Mouse (Mus musculus) cerebellum, adult 11 months (tissue): ENCODE data around the gene Nt5c.
"Not testable (repeated sequence)": the region's sequence is repeated elsewhere in the genome, so short reads cannot be mapped to it uniquely, and the experiment has no call there.

Source experiments
- DNase-seq: peaks from one replicate; pipeline ENCODE4 v3.0.0; 2022

Gene Nt5c

DNA sequence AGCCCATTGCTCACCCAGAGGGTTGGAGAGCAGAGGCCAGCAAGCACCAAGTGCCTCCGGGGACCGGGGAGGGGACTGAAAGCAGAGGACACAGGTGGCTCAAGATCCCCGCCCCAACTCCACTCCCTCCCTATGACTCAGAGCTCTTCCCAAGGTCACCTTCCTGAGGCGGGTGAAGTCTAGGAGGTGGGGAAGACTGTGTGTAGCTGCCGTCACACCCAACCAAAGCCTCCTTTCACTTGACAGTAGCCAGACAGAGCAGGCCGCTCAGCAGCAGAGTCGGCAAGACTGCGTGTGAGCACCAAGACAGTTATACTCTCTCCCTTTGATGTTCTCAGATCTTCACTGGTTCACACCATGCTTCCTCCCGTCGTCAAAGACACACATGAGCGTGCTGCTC, 28.3 kb downstream of the Nt5c start:
- DNase-seq, result no peak

DNA sequence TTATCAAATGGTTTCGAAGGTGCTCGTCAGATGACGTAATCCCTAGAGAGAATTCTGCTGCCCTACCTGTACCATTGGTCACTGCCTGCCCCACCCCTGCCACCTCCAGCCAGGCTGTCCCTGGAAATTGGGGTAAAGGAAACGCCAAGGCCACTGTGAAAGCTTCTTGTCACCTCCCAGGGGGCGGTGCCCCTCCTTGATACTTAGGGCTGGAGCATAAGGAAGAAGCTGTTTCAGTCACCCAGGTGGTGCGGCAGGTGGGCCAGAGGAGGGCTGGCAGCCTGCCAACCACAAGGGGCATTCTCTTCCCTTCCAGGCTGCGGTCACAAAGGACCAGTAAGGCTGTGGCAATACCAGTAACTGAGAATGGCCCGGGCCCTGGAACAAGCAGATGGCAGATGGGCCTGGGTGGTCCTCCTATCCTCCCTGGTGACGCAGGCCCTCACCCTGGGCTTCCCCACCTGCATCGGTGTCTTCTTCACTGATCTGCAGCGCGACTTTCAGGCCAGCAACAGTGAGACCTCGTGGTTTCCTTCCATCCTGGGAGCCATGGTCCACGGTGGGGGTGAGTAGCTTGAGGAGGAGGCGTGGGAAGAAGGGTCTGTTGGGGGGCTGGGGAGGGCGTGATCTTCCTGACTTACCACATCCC, 29.3 kb downstream of the Nt5c start, which contains the start of gene Slc16a5:
Slc16a5 (plus strand) TSS at position 232 of the 649 bp plus-strand sequence.
- no peak for DNase-seq

DNA sequence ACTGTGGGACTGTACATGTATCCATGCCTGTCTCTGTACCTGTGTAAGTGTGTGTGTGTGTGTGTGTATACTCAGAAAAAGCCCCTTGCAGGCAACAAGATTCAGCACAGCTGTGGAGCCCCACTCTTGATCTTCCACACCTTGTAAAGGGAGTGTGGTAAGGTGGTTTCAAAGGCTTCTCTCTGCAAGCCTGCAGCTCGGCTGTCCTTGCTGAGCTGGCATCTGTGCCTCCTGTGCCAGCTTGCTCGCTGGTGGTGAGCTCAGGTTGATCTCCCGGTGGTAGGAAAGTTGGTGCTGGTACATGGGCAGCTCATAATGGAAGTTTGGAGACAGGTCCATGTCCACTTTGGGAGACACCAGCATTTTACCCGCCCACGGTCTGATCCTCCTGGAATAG, 29.8 kb downstream of the Nt5c start:
- no peak for DNase-seq

DNA sequence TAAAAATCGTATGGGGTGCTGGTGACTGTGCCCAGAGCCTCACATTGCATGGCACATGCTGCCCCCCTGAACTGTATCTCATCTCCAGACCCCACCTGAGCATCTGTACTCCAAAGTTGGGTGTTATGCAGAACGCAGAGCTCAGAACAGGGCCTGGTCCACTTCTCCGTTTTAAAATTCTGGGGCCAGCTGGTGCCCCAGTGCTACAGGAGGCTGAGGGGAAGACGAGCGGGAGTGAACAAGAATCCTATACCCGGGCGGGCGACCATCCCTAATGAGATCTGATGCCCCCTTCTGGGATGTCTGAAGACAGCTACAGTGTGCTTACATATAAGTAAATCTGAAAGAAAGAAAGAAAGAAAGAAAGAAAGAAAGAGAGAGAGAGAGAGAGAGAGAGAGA, 30.7 kb downstream of the Nt5c start:
- DNase-seq, result no peak

DNA sequence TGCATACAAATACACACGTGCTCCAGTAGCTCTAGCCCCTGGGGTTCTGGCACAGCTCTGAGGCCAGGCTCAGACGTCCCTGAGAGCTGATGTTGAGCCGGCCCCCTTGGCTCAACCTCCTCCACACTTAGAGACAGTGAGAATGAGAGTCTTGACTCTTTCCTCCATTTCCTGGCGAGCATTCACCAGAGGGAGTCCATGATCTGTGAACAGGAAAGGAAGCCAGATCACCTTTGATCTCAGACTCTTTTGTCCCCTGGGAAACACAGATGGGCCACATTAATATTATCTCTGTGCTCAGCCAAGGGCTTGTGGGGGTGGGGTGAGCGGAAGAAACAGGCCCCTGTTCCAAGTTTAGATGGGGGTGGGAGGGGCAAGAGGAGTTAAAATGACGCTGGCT, 34.3 kb downstream of the Nt5c start:
- no peak for DNase-seq

DNA sequence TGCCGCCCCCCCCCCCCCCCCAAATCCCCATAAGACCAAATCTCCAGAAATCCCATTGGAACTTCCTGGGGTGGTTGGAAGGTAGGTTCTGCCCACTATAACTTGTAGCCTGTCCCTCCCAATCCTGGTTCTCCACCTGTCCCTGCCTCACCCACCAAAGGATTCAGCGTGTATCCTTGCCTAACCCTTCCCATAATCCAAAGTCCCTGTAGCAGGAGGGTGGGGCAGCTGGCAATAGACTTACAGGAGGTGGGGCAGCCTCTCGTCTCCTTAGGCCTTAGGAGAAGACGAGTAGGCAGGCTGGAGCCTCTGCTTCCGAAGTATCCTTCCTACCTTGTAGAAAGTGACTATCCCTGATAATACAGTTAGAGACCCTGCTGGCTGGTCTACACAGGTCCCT, 35.5 kb downstream of the Nt5c start:
- no peak for DNase-seq

DNA sequence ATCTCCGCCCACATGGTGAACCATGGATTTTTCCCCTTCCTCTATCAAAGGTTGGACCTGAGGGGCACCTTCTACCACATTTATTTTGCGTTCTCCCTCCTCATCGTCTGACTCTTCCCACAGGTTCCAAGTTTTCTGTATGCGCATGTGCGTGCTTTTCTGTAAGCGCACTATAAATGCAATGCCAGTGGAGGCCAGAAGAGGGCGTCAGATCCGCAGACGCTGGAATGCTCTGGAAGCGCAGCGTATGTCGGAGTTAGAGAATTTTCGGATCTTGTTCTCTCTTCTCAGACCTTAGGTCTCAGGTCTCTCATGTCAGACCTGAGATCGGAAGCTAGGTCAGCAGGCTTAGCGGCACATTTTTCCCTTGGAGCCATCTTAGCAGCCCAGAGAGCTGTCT, 36.0 kb downstream of the Nt5c start:
- DNase-seq, result no peak

DNA sequence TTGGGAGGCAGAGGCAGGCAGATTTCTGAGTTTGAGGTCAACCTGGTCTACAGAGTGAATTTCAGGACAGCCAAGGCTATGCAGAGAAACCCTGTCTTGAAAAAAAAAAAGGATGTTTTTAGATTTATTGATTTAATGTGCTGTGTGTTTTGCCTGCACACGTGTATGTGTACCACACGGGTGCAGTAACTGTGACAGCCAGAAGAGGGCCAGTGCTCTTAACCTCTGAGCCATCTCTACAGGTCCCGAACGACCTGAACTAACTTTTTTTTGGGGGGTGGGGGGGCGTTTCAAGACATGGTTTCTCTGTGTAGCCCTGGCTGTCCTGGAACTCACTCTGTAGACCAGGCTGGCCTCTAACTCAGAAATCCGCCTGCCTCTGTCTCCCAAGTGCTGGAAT, 36.8 kb downstream of the Nt5c start:
- not testable (repeated sequence) for DNase-seq

DNA sequence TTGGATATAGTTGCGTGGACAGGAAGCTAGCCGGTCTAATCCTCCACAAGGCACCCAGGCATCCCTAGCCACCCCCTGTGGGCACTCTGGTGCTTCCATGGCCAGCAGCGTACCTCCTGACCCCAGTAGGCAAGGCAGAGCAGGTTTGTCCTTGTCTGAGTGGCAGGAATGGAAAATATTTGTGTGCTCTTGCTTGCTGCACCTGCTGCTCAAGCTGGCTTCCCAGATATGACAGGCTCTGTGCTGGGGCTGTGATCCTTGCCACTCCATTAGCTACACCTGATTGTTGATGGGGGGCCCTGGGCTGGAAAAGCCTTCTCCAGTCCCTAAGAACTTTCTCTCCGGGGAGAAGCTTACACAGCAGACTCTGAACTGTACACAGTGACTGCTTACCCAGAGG, 38.4 kb downstream of the Nt5c start:
- DNase-seq, result no peak

DNA sequence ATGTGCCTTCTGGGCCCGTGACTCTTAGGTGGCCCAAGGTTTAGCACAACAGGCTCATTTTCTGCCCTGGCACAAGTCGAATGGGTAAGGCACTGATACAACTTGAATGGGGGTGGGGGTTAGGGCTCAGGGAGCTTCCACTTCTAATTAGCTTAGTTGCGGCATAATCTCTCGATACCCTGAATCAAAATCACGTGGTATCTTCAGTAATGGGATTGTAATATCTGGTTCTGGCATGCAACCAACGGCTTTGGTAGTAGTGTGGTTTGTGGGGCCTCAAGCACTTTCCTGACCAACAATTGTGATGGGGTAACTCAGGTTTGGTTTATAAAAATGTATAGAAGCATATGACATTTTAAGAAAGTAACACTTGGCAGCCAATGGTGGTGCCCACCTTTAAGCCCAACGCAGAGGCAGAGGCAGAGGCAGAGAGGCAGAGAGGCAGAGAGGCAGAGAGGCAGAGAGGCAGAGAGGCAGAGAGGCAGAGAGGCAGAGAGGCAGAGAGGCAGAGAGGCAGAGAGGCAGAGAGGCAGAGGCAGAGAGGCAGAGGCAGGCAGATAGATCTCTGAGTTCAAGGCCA, 39.3 kb downstream of the Nt5c start:
- no peak for DNase-seq

DNA sequence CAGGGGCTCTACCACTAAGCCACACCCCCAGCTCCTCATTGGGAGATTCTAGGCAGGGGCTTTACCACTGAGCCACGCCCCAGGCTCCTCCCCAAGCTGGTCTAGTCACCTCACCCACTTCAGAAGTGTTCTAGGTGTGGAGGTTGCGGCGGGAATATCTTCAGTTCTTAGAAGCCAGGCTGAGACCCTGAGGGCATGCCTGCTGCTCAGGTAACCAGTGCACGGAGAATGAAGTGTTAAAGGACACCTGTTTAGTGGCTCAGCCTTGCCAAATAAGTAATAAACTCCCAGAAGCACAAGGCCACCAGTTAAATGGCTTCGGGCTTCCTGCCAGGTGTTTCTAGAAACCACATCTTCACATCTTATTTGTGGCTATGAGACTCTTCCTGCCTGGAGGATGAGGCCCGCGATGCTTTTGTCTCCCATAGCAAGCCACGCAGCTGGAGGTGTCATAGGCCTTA, 39.9 kb downstream of the Nt5c start:
- no peak for DNase-seq

DNA sequence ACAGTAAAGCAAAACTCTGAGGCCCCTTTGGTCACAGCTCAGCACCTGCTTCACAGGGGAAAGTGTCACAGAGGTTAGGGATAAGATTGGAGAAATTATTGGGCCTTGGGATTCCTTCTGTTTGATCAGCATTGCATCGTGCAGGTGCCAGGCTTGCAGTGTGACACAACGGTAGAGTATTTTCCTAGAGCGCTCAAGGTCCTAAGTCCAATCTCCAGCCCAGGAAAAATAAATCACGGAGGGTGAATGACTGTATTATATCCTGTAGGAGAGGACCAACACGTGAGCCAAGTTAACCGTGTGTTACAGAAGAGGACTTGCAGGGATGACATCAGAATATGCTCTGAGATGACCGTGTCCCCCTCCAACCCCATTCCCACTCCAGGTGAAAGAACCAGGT, 41.5 kb downstream of the Nt5c start:
- no peak for DNase-seq

DNA sequence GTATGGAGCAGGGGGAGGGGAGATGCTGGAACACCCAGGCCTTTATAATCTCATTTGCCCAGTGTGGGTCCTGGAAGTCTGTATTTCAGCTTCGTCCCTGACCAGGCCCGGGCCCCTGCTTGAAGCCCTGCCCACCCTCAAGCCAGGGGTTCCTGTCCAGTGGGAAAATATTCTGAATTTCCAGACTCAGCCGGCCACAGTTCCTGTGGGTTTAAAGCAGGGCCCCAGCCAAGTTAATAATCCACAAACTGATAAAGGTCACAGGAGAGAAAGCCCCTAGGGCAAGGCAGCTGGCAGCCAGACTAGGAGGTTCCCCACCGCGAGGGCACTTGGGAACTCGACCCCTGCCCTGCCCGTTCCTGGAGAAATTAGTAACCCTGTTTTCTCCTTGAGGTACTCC, 42.7 kb downstream of the Nt5c start:
- no peak for DNase-seq

DNA sequence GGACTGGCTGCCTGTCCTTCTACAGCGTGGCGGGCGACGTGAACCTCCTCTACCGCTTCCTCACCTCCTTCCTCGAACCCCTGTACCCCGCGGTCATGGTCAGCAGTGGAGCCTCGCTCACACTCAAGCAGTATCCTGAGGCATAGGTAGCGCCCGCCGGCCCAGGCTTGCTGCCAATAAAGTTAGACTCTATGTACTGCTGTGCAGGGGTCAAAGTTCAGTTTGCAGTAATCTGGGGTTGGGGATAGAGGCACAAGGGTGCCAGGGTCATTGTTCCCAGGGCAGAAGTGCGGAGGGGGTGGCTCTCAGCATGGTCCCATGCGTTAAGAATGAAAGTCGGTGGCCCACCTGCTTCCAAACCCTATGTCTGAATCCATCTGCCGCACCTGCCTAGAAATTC, 43.6 kb downstream of the Nt5c start:
- DNase-seq, result no peak

DNA sequence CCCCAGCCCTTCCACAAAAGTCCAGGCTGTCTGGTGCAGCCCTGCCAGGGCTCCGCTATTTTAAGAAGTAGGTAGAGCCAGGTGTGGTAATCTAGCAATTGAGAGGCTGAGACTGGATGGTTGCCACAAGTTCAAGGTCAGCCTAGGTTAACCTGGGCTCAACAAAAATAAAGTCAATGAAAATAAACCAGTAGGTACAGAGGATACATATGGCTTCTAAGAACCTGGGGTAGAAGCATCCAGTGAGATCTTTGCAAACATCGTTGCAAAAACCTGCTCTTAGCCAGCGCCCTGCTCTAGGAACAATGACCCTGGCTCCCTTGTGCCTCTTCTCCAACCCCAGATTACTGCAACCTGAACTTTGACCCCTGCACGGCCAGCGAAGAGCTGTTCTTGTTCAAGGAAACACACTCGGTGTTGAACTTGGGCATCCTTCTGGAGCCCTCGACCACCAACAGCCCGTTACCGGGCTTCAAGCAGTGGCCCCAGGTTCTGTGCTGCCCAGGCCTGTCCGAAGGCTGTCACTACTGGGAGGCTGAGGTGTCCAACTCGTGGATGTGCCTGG, 44.3 kb downstream of the Nt5c start:
- no peak for DNase-seq

DNA sequence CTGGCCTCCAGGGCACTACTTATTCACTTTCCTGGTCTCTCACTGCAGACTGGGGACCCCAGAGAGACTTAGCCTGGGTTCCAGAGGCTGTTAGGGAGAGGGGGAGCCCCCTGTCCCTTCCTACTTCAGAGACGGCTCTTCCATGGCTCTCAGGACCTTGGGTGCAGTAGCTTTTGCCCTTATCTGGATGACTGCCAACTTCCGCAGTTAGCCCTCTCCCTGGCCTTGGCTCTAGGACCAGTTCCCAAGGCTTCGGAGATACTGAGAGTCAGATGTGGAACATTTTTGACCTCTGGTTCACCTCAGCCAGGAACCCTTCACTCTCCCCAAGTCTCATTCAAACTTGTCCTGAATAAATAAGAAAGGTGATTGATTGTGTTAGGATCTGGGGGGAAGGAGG, 44.8 kb downstream of the Nt5c start:
- no peak for DNase-seq

DNA sequence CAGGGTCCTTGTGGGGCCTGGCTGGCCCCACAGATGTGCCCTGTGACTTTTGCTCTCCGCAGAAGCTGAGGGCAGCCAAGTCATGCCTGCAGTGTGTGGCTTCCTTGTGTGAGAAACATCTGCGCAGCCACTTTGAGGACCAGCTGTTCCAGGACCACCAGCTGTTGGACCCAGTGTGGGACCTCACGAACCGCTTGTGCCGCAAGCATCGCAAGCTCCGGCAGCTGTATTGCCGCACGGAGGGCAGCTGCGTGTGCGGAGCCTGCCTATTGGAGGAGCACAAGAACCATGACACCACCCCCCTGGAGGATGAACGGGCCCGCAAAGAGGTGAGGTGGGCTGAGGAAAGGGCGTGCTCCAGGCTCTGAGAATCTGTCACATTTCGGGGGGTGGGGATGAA, 50.2 kb downstream of the Nt5c start:
- no peak for DNase-seq
